Mouse (Mus musculus) neural tube, embryonic 11.5 days (tissue): ENCODE results near the gene Astl. TPM values are rescaled to one million over a fixed set of nuclear protein-coding genes. Genes with fewer than 3 reads are reported as not detected.
A peak's percentile ranks its signal among the peaks of the same experiment; 100 is the strongest.

ENCODE experiments used
- ATAC-seq: fragments of 200-750 bp; cut with Nextera tagmentation; 2 replicates; pipeline ENCODE4 v1.8.0; 2017; ENCODE audit warnings: moderate number of reproducible peaks, mild to moderate bottlenecking, moderate TSS enrichment, moderate library complexity; ENCODE audit not compliant: insufficient read depth, low FRiP score, low TSS enrichment
- DNase-seq: peaks from one replicate; pipeline ENCODE4 v3.0.0-alpha.2; 2015; ENCODE audit warnings: low spot score
- H3K27ac ChIP-seq: fragments of 300-500 bp; sonication (generic); 2 replicates; pipeline ENCODE4 v1.5.1; 2014; ENCODE audit warnings: low read depth, mild to moderate bottlenecking, low read length
- H3K27me3 ChIP-seq: fragments of 300-500 bp; sonication (generic); 2 replicates; pipeline ENCODE4 v1.6.1; 2014; ENCODE audit warnings: mild to moderate bottlenecking, low read length, mixed read lengths; ENCODE audit not compliant: control insufficient read depth, insufficient read depth
- H3K36me3 ChIP-seq: fragments of 300-500 bp; sonication (generic); 2 replicates; pipeline ENCODE4 v1.6.1; 2014; ENCODE audit warnings: mild to moderate bottlenecking, low read length, moderate library complexity, mixed read lengths; ENCODE audit not compliant: control insufficient read depth, insufficient read depth
- H3K4me1 ChIP-seq: fragments of 300-500 bp; sonication (generic); 2 replicates; pipeline ENCODE4 v1.6.1; 2014; ENCODE audit warnings: low read length, mixed read lengths; ENCODE audit not compliant: control insufficient read depth, insufficient read depth
- H3K4me2 ChIP-seq: fragments of 300-500 bp; sonication (generic); 2 replicates; pipeline ENCODE4 v1.6.1; 2014; ENCODE audit warnings: low read depth, mild to moderate bottlenecking, moderate library complexity
- H3K4me3 ChIP-seq: fragments of 300-500 bp; sonication (generic); 2 replicates; pipeline ENCODE4 v1.5.1; 2014; ENCODE audit warnings: low read depth, low read length
- H3K9ac ChIP-seq: fragments of 300-500 bp; sonication (generic); 2 replicates; pipeline ENCODE4 v1.6.1; 2014; ENCODE audit warnings: mild to moderate bottlenecking, low read length
- H3K9me3 ChIP-seq: fragments of 300-500 bp; sonication (generic); 2 replicates; pipeline ENCODE4 v1.6.1; 2016; ENCODE audit warnings: low read length; ENCODE audit not compliant: control insufficient read depth
- WGBS: fragments of 180-500 bp; shearing (Covaris S2); extraction: QIAGEN DNeasy Blood & Tissue Kit; methylation state at CpG from one replicate; pipeline ENCODE4 v1.1.7; 2014; 5-methylcytosine and 5-hydroxymethylcytosine counted together
- polyA plus RNA-seq: library from polyadenylated mRNA; unstranded; fragments of >200 nt; fragmentation: Nextera tagmentation; extraction: Ambion mirVana; gene quantifications from 2 replicates; pipeline ENCODE4 v1.2.1, GENCODE M21; 2014

Astl gene
- polyA plus RNA-seq, 1 experiment from 2014 or later, result not detected

DNA sequence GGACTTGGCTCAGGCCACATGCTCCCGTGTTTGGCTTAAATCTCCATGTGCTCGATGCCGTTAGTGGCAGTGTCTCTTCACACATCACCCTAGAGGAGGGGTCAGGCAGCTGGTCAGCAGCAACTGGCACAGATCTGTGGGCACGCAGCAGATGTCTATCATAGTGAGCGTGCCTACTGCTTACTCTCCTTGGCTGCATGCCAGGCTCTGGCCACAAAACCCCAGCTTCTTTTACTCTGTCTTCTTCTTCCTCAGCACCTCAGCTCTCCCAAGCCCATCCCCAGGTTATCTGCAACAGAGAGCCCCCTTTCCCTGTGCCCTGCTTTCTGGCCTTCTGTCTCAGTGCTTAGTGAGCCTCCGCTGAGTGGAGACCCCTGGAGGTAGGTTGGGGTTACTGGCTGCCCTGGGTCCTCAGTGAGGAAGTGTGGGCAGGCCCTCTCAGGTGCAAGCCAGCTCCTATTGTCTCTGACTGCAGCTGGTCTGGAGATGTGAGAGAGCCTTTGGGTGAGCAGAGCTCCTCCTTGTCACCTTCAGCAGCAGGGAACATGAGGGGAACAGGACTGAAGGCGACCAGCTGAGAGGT, 37.4 kb downstream of the Astl start:
- Histone ChIP-seq H3K27me3 (no peaks in the 10 kb centered on the region), H3K27ac (no peak overlapping the region), H3K9ac (no peak overlapping the region), H3K4me3 (no peak overlapping the region), H3K4me2 (no peak overlapping the region), H3K4me1 (0 out of 2 replicates have a peak, but pooled peaks cover 3% of the 10 kb centered on the region), H3K9me3 (no peaks in the 10 kb centered on the region), H3K36me3 (no peaks in the 10 kb centered on the region)
- peak; percentile 58 for DNase-seq
- ATAC-seq, result no peak
- 64% methylated on average over 7 of the region's 7 CpGs for whole genome bisulfite sequencing

DNA sequence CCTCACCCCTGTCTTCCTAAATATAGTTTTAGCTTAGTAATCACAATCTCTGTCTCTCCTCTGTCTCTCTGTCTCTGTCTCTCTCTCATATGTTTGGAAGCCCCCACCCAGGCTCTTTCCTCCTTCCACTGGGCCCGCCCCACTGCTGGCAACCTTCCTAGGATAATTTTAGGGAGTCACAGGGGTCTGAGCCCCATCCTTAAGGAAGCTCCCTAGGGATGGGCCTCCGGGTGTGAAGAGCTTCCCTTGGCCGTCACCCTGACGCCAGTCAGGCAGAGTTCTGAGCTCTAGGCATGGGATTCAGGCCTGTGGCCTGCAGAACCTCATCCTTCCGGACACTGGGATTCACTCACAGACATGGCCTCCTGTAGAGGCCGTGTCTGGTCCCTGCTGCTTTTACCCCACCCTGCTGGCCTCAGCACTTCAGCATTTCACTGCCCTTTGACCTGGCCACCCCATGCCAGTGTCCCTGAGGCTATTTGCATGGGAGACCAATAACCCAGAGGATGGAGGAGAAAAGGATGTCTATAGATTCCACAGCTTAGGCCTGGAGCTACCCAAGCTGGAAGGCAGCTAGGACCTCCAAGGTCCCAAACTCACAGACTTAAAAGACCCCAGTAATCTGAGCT, 38.1 kb downstream of the Astl start:
- no peak for DNase-seq
- Histone ChIP-seq H3K27ac (no peak overlapping the region), H3K36me3 (no peaks in the 10 kb centered on the region), H3K4me3 (no peak overlapping the region), H3K27me3 (no peaks in the 10 kb centered on the region), H3K9me3 (no peaks in the 10 kb centered on the region), H3K4me1 (0 out of 2 replicates have a peak, but pooled peaks cover 3% of the 10 kb centered on the region), H3K4me2 (no peak overlapping the region), H3K9ac (no peak overlapping the region)
- ATAC-seq, result no peak
- WGBS, result 85% methylated on average over 6 of the region's 6 CpGs

DNA sequence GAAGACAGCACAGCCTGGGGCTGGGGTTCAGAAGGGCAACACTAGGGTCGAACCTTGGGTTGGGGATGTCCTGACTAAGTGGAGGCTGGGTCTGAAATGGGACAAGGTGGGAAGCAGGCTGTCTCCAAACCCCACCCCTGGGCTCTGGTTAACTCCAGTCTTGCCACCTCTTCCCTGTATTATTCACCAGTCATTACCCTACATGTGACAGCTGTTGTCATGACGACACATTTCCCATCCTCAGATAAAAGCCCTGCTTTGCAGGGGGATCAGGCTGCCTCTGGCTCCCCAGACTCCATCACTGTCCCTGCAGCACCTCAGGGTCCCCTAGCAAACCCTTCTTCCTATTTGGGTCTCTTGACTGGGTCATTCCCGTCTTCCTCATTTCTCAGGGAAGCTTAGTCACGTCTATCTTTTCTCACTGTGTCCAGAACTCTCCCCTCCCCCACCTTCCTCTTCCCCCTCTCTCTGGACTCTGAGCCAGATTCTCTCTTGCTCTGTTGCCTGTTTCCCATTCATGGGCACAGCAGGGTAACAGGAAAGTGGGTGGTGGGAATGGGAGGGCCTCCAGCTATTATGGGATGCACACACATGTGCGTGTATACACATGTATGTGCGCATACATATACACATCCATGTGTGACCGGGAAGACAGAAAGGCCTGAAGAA, 39.6 kb downstream of the Astl start:
- no peak overlapping the region for H3K4me2 ChIP-seq
- no peaks in the 10 kb centered on the region for H3K27me3 ChIP-seq
- no peak overlapping the region for H3K4me3 ChIP-seq
- H3K9me3 ChIP-seq, result no peaks in the 10 kb centered on the region
- no peak overlapping the region for H3K27ac ChIP-seq
- 0 out of 2 replicates have a peak, but pooled peaks cover 3% of the 10 kb centered on the region for H3K4me1 ChIP-seq
- 69% methylated on average over 7 of the region's 7 CpGs for WGBS
- no peak overlapping the region for H3K9ac ChIP-seq
- ATAC-seq, result no peak
- no peaks in the 10 kb centered on the region for H3K36me3 ChIP-seq
- no peak for DNase-seq

DNA sequence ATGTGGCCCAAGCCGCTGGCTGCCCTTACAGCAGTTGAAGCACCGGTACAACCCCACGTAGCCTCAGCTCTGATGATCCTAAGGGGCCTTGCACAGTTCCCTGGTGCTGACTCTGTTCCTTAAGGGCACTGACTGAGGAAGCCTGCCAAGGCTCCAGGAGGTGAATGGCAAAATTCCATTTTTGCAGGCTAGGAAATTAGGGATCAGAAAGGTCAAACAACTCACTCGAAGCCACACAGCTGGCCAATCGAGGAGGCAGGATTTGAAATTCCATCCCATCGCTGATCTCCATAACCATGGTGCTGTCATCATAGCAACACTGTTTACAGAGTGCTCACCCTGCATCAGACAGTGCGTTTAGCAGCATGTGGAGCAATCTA, 40.2 kb downstream of the Astl start:
- Histone ChIP-seq H3K4me2 (no peak overlapping the region), H3K36me3 (no peaks in the 10 kb centered on the region)
- WGBS, result 73% methylated on average over 7 of the region's 7 CpGs

DNA sequence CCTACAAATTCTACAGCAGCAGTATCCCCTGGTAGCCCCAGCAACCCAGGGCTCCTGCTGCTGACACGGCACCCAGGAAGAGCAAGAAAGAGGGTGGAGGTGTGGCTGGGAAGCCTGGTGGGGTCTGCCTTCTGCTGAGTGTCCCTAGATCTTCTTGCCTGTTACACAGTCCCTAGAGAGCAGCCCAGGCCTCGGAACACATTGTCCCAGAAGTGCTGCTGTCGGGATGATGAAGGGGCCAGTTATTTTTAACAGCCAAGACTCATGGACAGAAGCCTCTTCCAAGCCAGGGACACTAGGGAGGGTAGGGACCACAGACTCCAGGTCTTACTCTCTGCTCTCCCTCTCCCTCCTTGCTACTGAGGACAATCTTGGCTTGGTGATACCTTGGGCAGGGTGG, 40.8 kb downstream of the Astl start:
- ATAC-seq (no peak), DNase-seq (no peak)
- no peak overlapping the region for H3K27ac ChIP-seq
- no peaks in the 10 kb centered on the region for H3K36me3 ChIP-seq
- H3K4me3 ChIP-seq, result no peak overlapping the region
- WGBS, result 72% methylated on average over 3 of the region's 3 CpGs
- no peak overlapping the region for H3K9ac ChIP-seq
- no peak overlapping the region for H3K4me2 ChIP-seq
- H3K9me3 ChIP-seq, result no peaks in the 10 kb centered on the region
- H3K4me1 ChIP-seq, result 0 out of 2 replicates have a peak, but pooled peaks cover 3% of the 10 kb centered on the region
- H3K27me3 ChIP-seq, result no peaks in the 10 kb centered on the region

More for the DNA sequence above, 40.2 kb downstream of the Astl start:
- DNase-seq, result no peak
- Histone ChIP-seq H3K4me3 (no peak overlapping the region), H3K4me1 (0 out of 2 replicates have a peak, but pooled peaks cover 3% of the 10 kb centered on the region), H3K9me3 (no peaks in the 10 kb centered on the region), H3K27ac (no peak overlapping the region), H3K9ac (no peak overlapping the region), H3K27me3 (no peaks in the 10 kb centered on the region)
- ATAC-seq, result no peak

DNA sequence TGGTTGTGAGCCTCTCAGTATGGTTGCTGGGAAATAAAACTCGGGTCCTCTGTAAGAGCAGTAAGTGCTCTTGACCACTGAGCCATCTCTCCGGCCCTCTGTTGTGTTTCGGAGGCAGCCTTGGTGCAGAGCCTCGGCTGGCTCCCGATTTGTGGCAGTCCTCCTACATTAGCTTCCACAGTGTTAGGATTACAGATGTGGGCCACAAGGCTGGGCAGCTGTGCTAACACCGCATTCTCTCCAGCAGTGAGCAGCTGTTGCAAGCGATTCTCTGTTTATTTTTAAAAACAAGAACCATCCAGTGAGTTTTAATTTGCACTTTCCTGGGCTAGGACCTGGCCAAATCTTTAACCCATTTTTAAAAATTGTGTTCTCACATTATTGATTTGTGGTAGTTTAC, 45.4 kb downstream of the Astl start:
- no peak overlapping the region for H3K27ac ChIP-seq
- H3K27me3 ChIP-seq, result no peaks in the 10 kb centered on the region
- H3K9me3 ChIP-seq, result no peaks in the 10 kb centered on the region
- DNase-seq, result no peak
- WGBS, result 65% methylated on average over 7 of the region's 7 CpGs
- ATAC-seq, result no peak
- H3K36me3 ChIP-seq, result no peaks in the 10 kb centered on the region
- H3K4me1 ChIP-seq, result no peaks in the 10 kb centered on the region
- H3K4me3 ChIP-seq, result no peak overlapping the region
- no peak overlapping the region for H3K4me2 ChIP-seq
- no peak overlapping the region for H3K9ac ChIP-seq

- Histone ChIP-seq H3K27ac (no peak overlapping the region), H3K4me1 (no peaks in the 10 kb centered on the region), H3K9ac (no peak overlapping the region), H3K36me3 (no peaks in the 10 kb centered on the region), H3K27me3 (no peaks in the 10 kb centered on the region), H3K4me2 (no peak overlapping the region), H3K4me3 (no peak overlapping the region), H3K9me3 (no peaks in the 10 kb centered on the region)
- ATAC-seq (no peak), DNase-seq (no peak)
- 71% methylated on average over 2 of the region's 2 CpGs for WGBS
Observed at GRCm38 (mm10) chr2:127387521-127387920, 49.1 kb downstream of the Astl start.

DNA sequence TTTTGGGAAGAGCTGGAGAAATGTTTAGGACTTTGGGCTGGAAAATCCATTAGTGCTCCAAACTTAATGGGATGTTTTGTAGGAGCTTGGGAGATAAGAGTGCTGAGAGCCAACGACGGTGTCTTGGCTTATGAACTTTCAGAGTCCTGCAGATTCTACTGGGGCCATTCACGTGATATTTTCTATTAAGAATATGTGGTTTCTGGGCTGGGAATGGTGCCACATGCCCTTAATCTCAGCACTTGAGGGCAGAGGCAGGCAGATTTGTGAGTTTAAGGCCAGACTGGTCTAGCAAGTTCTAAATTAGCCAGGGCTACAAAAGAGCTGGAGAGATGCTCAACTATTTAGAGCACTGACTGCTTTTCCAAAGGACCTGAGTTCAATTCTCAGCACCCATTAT, 51.9 kb downstream of the Astl start:
- Histone ChIP-seq H3K36me3 (no peaks in the 10 kb centered on the region), H3K4me2 (no peak overlapping the region), H3K9ac (no peak overlapping the region), H3K9me3 (no peaks in the 10 kb centered on the region), H3K4me1 (no peaks in the 10 kb centered on the region), H3K27me3 (no peaks in the 10 kb centered on the region), H3K27ac (no peak overlapping the region), H3K4me3 (no peak overlapping the region)
- 72% methylated on average over 3 of the region's 3 CpGs for WGBS
- DNase-seq, result no peak
- no peak for ATAC-seq

GRCm38 (mm10) chr2:127390846-127391245, 52.4 kb downstream of the Astl start:
- H3K36me3 ChIP-seq, result no peaks in the 10 kb centered on the region
- DNase-seq (no peak), ATAC-seq (no peak)
- WGBS, result 67% methylated on average over 4 of the region's 4 CpGs
- no peak overlapping the region for H3K27ac ChIP-seq
- H3K4me3 ChIP-seq, result no peak overlapping the region
- no peak overlapping the region for H3K9ac ChIP-seq
- H3K9me3 ChIP-seq, result no peaks in the 10 kb centered on the region
- H3K27me3 ChIP-seq, result no peaks in the 10 kb centered on the region
- H3K4me2 ChIP-seq, result no peak overlapping the region
- no peaks in the 10 kb centered on the region for H3K4me1 ChIP-seq
